Mouse (Mus musculus): ENCODE measurements around the gene Fam129b.

Gene Fam129b

DNA sequence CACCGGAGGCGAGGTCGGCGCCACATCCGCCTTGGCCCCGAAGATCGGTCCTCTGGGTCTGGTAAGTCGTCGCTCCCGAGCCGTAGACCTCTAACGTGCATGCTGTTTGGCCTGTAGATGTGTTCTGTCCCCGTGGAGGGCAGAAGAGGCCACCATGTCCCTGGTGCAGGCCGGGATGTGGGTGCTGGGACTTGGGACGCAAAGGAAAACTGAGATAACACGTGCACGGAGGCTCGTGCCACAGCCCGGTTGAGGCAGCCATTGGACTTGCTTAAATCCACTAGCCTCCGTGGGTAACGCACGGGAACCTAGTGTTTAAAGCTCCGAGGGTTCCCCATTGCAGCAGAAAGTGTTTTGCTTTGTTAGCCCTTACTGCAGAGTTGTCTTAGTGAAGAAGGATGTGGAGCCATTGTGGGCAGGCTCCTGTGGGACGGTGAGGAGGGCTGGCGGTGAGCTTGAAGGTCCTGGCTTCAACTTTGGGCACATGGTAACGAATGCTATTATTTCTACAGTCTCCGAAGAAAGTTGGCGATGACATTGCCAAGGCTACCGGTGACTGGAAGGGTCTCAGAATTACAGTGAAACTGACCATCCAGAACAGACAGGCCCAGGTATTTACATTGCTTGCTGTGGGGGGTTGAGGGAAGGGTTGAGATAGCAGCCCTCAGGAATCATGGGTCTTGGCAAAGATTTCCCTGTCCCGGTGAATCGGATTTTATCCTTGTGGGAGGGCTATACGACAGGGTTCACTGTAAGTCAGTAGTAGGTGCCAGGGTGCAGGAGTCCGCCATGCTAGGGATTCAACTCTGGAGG, 86.4 kb downstream of the Fam129b start:
- no peak for DNase-seq (ENCODE audit: extremely low read depth, insufficient read length, low spot score)

DNA sequence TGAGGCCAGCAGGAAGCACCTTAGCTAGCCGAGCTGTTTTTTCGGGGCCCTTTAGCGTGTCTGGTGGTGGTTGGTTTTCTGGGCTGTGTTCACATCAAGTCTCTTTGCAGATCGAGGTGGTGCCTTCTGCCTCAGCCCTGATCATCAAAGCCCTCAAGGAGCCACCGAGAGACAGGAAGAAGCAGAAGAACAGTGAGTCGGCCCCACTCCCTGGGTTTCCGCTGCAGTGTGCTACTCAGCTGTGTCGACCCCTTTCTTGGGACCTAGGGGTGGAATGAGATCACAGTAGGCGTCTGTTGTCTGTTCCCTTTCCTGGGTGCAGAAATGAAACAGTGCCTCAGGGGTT, 86.9 kb downstream of the Fam129b start:
- DNase-seq (ENCODE audit: extremely low read depth, insufficient read length, low spot score) = no peak

- DNase-seq (ENCODE audit: extremely low read depth, insufficient read length, low spot score) = no peak
These were observed 87.6 kb downstream of the Fam129b start for GRCm38 (mm10) chr2:32963544-32963943.

DNA sequence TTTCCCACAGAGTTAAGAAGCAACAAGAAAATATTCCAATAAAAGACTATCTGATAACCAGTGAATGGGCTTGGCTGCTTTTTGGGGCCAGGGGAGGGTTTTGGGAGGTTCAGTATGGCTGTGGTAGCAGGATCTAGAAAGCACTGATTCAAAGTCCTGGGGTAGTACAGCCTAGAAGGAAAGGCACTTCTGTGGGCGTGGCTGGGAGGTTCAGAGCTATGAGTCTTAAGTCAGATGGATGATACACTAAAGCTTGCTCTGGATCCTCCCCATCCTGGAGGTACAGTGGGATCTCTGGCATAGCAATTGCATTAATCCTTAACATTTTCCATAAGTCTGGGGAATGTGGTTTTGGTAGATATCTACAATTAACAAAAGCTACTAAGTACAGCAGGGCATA, 88.1 kb downstream of the Fam129b start:
- no peak for DNase-seq (ENCODE audit: extremely low read depth, insufficient read length, low spot score)

GRCm38 (mm10) chr2:32964659-32965457, 88.9 kb downstream of the Fam129b start:
- no peak for DNase-seq (ENCODE audit: extremely low read depth, insufficient read length, low spot score)

GRCm38 (mm10) chr2:32965511-32966183, 89.7 kb downstream of the Fam129b start:
- DNase-seq (ENCODE audit: extremely low read depth, insufficient read length, low spot score) = no peak

DNA sequence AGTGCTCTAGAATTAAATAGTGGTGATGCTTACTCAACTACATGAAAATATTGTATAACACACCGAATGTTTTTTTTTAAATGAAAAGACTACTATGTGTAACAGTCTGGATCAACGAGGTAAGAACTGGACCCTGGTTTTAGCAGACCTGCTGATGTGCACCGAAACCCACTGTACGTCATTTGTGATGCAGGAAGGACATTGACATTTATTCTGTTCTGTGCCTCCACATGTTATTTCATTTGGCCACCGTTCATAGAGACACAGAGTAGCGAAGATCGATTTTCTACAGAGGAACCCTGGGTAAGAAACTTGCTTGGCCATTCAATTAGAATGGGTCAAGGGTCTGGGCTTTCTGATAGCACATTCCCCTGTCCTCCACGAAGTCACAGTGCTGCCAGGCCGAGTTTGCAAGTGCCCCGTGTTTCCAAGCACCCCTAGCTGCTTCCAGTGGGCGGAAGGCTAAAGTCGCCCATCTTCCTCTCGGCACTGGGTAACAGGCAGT, 90.3 kb downstream of the Fam129b start:
- DNase-seq (ENCODE audit: extremely low read depth, insufficient read length, low spot score) = no peak

- peak; percentile 94 for DNase-seq (ENCODE audit: extremely low read depth, insufficient read length, low spot score)
These were observed 91.0 kb downstream of the Fam129b start for GRCm38 (mm10) chr2:32966689-32967631.

GRCm38 (mm10) chr2:32968024-32968614, 92.2 kb downstream of the Fam129b start:
- DNase-seq (ENCODE audit: extremely low read depth, insufficient read length, low spot score) = no peak

- DNase-seq (ENCODE audit: extremely low read depth, insufficient read length, low spot score) = no peak
These were observed 93.4 kb downstream of the Fam129b start for GRCm38 (mm10) chr2:32969326-32969725.

- no peak for DNase-seq (ENCODE audit: extremely low read depth, insufficient read length, low spot score)
These were observed 95.3 kb downstream of the Fam129b start for GRCm38 (mm10) chr2:32971235-32971634.

GRCm38 (mm10) chr2:32974216-32974615, 98.3 kb downstream of the Fam129b start:
- no peak for DNase-seq (ENCODE audit: extremely low read depth, insufficient read length, low spot score)
